Mouse (Mus musculus): ENCODE data around the gene Cnr2. TPM values are rescaled to one million over a fixed set of nuclear protein-coding genes. Genes with fewer than 3 reads are reported as not detected.

Cnr2 gene
- total and polyA plus RNA-seq, 2 experiments: 2.1 to 3.0 TPM

- TF ChIP-seq POLR2A (IDR thresholded peaks at IDR 0.05; ENCODE audit: extremely low read depth, insufficient read depth, low read length): peak; percentile 64
- no peak for TF ChIP-seq CTCF (IDR thresholded peaks at IDR 0.05; ENCODE audit: low read depth, low read length)
- Histone ChIP-seq H3K27me3 (ENCODE audit: control insufficient read depth, insufficient read depth, low read length) (no peaks in the 10 kb centered on the region), H3K9ac (ENCODE audit: low read depth, low read length) (peak overlapping the region; percentile 73), H3K4me3 (ENCODE audit: insufficient read depth, low read depth, low read length) (peak overlapping the region; percentile 74), H3K4me1 (ENCODE audit: control insufficient read depth, insufficient read depth, low read length) (peaks cover 8% of the 10 kb centered on the region), H3K36me3 (ENCODE audit: control insufficient read depth, insufficient read depth, low read length) (peaks cover 4% of the 10 kb centered on the region; the same call in 1 of the 2 replicates), H3K79me2 (ENCODE audit: control insufficient read depth, insufficient read depth, low read length) (no peaks in the 10 kb centered on the region), H3K27ac (replicated peaks; ENCODE audit: insufficient read depth, low read depth, low read length) (peak overlapping the region; percentile 79)
- DNase-seq (ENCODE audit: extremely low read depth, low read depth, low spot score): peak; percentile 94
- under 1% methylated on average over 12 of the region's 12 CpGs for WGBS
Measured at GRCm38 (mm10) chr4:135964426-135964825, 69.2 kb downstream of the Cnr2 start.

- H3K4me3 ChIP-seq (ENCODE audit: insufficient read depth, low read depth, low read length): no peak overlapping the region
- no peak for DNase-seq (ENCODE audit: extremely low read depth, low read depth, low spot score)
Measured at GRCm38 (mm10) chr4:135965113-135965512, 69.9 kb downstream of the Cnr2 start.

GRCm38 (mm10) chr4:135966283-135966682 is 71.1 kb downstream of the Cnr2 start:
- H3K36me3 ChIP-seq (ENCODE audit: control insufficient read depth, insufficient read depth, low read length): peaks cover 4% of the 10 kb centered on the region; the same call in 1 of the 2 replicates
- no peak for TF ChIP-seq CTCF (IDR thresholded peaks at IDR 0.05; ENCODE audit: low read depth, low read length)
- TF ChIP-seq POLR2A (IDR thresholded peaks at IDR 0.05; ENCODE audit: extremely low read depth, insufficient read depth, low read length): no peak
- no peaks in the 10 kb centered on the region for H3K27me3 ChIP-seq (ENCODE audit: control insufficient read depth, insufficient read depth, low read length)
- DNase-seq (ENCODE audit: extremely low read depth, low read depth, low spot score): no peak
- H3K4me1 ChIP-seq (ENCODE audit: control insufficient read depth, insufficient read depth, low read length): peaks cover 5% of the 10 kb centered on the region
- H3K4me3 ChIP-seq (ENCODE audit: insufficient read depth, low read depth, low read length): no peak overlapping the region
- H3K9ac ChIP-seq (ENCODE audit: low read depth, low read length): no peak overlapping the region
- H3K79me2 ChIP-seq (ENCODE audit: control insufficient read depth, insufficient read depth, low read length): no peaks in the 10 kb centered on the region
- H3K27ac ChIP-seq (replicated peaks; ENCODE audit: insufficient read depth, low read depth, low read length): no peak overlapping the region
- WGBS: 94% methylated on average over 16 of the region's 16 CpGs

More at GRCm38 (mm10) chr4:135965113-135965512, 69.9 kb downstream of the Cnr2 start:
- Histone ChIP-seq H3K4me1 (ENCODE audit: control insufficient read depth, insufficient read depth, low read length) (peaks cover 4% of the 10 kb centered on the region), H3K9ac (ENCODE audit: low read depth, low read length) (no peak overlapping the region; the same call in 1 of the 2 replicates), H3K79me2 (ENCODE audit: control insufficient read depth, insufficient read depth, low read length) (no peaks in the 10 kb centered on the region), H3K27me3 (ENCODE audit: control insufficient read depth, insufficient read depth, low read length) (no peaks in the 10 kb centered on the region), H3K27ac (replicated peaks; ENCODE audit: insufficient read depth, low read depth, low read length) (peak overlapping the region; percentile 79), H3K36me3 (ENCODE audit: control insufficient read depth, insufficient read depth, low read length) (peaks cover 4% of the 10 kb centered on the region; the same call in 1 of the 2 replicates)
- no peak for TF ChIP-seq POLR2A (IDR thresholded peaks at IDR 0.05; ENCODE audit: extremely low read depth, insufficient read depth, low read length)
- no peak for TF ChIP-seq CTCF (IDR thresholded peaks at IDR 0.05; ENCODE audit: low read depth, low read length)
- WGBS: 86% methylated on average over 9 of the region's 9 CpGs

DNA sequence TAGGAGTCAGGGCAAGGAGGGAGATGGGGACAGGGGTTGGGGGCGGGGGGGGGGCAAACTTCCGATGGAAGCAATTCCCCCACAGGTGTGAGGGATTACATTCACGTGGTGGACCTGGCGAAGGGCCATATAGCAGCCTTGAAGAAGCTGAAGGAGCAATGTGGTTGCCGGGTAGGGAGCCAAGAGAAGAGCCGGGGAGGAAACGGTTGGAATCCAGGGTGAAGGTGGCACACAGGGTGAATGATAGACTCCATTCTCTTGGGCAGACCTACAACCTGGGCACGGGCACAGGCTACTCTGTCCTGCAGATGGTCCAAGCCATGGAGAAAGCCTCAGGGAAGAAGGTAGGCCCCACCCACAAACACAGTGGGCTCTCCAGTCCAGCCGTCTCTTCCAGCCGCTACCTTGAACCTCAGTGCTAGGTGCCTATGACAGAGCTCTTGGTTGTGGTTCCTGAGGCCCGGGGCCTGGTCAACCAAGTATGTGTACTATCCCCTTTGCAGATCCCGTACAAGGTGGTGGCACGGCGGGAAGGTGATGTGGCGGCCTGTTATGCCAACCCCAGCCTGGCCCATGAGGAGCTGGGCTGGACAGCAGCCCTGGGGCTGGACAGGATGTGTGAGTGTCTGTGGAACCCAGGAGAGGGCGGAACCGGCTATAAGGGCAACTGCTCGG is 72.0 kb downstream of the Cnr2 start:
- no peaks in the 10 kb centered on the region; the same call in 1 of the 2 replicates for H3K36me3 ChIP-seq (ENCODE audit: control insufficient read depth, insufficient read depth, low read length)
- no peak overlapping the region for H3K27ac ChIP-seq (replicated peaks; ENCODE audit: insufficient read depth, low read depth, low read length)
- peaks cover 7% of the 10 kb centered on the region for H3K79me2 ChIP-seq (ENCODE audit: control insufficient read depth, insufficient read depth, low read length)
- TF ChIP-seq CTCF (IDR thresholded peaks at IDR 0.05; ENCODE audit: low read depth, low read length): no peak
- no peak for TF ChIP-seq POLR2A (IDR thresholded peaks at IDR 0.05; ENCODE audit: extremely low read depth, insufficient read depth, low read length)
- H3K27me3 ChIP-seq (ENCODE audit: control insufficient read depth, insufficient read depth, low read length): no peaks in the 10 kb centered on the region
- DNase-seq (ENCODE audit: extremely low read depth, low read depth, low spot score): no peak
- WGBS: 89% methylated on average over 18 of the region's 18 CpGs
- no peak overlapping the region for H3K4me3 ChIP-seq (ENCODE audit: insufficient read depth, low read depth, low read length)
- H3K9ac ChIP-seq (ENCODE audit: low read depth, low read length): no peak overlapping the region
- H3K4me1 ChIP-seq (ENCODE audit: control insufficient read depth, insufficient read depth, low read length): peaks cover 10% of the 10 kb centered on the region

- no peaks in the 10 kb centered on the region; the same call in 1 of the 2 replicates for H3K36me3 ChIP-seq (ENCODE audit: control insufficient read depth, insufficient read depth, low read length)
- H3K9ac ChIP-seq (ENCODE audit: low read depth, low read length): no peak overlapping the region
- TF ChIP-seq CTCF (IDR thresholded peaks at IDR 0.05; ENCODE audit: low read depth, low read length) (no peak), POLR2A (IDR thresholded peaks at IDR 0.05; ENCODE audit: extremely low read depth, insufficient read depth, low read length) (no peak)
- WGBS: 78% methylated on average over 19 of the region's 19 CpGs
- H3K79me2 ChIP-seq (ENCODE audit: control insufficient read depth, insufficient read depth, low read length): peaks cover 8% of the 10 kb centered on the region
- peaks cover 8% of the 10 kb centered on the region for H3K4me1 ChIP-seq (ENCODE audit: control insufficient read depth, insufficient read depth, low read length)
- DNase-seq (ENCODE audit: extremely low read depth, low read depth, low spot score): no peak
- no peaks in the 10 kb centered on the region for H3K27me3 ChIP-seq (ENCODE audit: control insufficient read depth, insufficient read depth, low read length)
- H3K4me3 ChIP-seq (ENCODE audit: insufficient read depth, low read depth, low read length): no peak overlapping the region
- no peak overlapping the region for H3K27ac ChIP-seq (replicated peaks; ENCODE audit: insufficient read depth, low read depth, low read length)
Measured at GRCm38 (mm10) chr4:135968271-135968869, 73.2 kb downstream of the Cnr2 start.

All from liver, adult 2 months (tissue).